Mouse (Mus musculus): ENCODE measurements around the gene Spam1.

Gene Spam1

GRCm38 (mm10) chr6:24790888-24791287 is at the start of gene Spam1:
Gene Spam1 (plus strand): TSS chr6:24791188.
- DNase-seq (ENCODE audit: low spot score in 2 of 2) = no peak

DNA sequence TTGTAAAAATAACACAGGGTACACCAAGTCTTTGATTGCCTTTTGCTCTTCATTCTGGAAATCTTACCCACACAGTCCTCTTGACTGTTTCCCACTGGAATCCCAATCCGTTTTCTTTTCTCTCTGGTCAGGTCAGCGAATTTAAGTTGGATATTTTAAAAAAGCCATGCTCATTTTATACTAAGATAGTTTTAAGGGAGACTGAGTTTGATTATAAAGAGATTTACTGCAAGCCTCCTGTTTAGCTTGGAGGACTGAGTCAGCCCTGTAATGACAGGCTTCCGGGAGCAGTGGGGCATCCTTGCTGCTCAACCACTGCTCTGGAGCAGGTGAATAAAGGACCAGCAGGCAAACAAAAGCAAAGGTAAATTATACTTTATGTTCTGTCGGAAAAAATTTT is 43.0 kb upstream of the Spam1 start, which contains the start of gene Hyal4:
Hyal4 (plus strand) TSS at position 301 of the 400 bp plus-strand sequence.
- no peak for DNase-seq (ENCODE audit: low spot score in 2 of 2)

DNA sequence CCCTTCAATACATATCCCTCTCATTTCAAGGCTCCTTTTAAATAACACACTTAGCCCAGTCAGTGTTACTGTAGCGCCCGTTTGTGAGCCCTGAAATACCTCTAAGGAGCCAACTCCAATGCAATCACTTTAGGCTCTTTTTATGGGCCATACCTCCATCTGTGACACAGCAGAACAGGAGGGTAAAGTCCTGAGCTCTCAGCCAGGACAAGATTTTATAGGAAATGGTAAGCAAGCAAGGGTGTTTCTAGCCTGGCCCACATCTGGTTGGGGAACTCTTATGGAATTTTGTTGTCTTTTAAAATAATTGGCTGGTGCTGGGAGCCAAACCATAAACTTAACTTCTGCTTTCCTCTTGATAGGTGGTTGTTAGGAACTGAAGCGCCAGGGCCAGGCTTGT is 31.7 kb upstream of the Spam1 start:
- no peak for DNase-seq (ENCODE audit: low spot score in 2 of 2)

- no peak for DNase-seq (ENCODE audit: low spot score in 2 of 2)
Observed at GRCm38 (mm10) chr6:24766261-24766660, 24.7 kb upstream of the Spam1 start.

DNA sequence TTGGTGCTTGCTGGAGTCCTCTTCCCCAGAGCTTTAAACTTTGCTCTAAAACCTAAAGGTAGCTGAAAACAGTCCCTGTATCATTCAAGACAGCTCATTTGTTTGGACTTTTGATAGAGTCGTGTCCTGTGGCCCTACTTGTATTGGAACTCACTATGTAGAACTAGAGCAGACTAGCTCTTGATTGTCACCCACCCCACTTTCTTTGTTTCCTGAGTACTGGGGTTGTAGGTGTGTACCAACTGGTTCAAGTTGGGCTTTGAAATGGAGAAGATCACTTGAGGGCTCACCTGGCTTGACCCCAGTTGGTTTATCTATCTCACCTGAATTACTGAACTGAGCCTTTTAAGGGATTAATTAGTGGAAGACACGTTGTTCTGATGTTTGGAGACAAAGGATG is 11.8 kb upstream of the Spam1 start:
- DNase-seq (ENCODE audit: low spot score in 2 of 2) = no peak

- no peak for DNase-seq (ENCODE audit: low spot score in 2 of 2)
Observed at GRCm38 (mm10) chr6:24822070-24822469, 31.1 kb downstream of the Spam1 start.
